Mouse (Mus musculus) frontal cortex, postnatal 36 days (tissue): ENCODE data around the gene Phb.

Experiments
- DNase-seq, 2 experiments: peaks; one replicate each; pipeline ENCODE4 v3.0.0; 2022; ENCODE audit warnings: low spot score in 2 of 2

The Phb gene

DNA sequence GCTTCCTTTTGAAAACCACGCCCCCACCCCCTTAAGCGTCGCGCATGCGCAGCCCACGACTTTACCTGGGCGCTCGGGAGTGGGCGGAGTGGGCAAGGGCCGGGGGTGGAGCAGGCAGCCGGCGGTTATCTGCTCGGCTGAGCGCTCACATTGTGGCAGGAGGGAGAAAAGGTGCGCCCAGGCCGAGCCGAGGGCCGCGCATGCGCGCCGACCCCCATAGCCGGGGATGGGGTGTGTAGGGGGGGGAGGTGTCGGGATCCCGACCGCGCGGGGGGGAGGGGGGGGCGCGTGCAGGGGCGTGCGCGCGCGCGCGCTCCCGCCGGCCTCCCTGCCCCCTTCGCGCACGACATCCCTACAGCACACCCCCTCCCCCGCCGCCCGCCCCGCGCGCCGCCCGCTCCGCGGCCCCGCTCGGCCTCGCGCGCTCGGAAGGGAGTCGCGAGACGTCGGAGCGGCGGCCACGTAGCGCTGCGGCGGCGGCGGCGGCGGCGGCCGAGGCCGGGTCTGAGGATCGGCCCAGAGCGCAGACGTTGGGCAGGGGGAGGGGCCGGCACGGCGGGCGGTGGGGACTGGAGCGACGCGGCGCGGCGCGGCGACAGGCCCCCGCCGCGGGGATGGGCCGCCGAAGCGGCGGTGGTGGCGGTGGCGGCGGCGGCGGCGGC lies 45.9 kb downstream of the Phb start, which contains the start of gene Zfp652:
Zfp652 (plus strand) TSS at position 111 of the 662 bp plus-strand sequence.
- DNase-seq = peak; percentile 71

DNA sequence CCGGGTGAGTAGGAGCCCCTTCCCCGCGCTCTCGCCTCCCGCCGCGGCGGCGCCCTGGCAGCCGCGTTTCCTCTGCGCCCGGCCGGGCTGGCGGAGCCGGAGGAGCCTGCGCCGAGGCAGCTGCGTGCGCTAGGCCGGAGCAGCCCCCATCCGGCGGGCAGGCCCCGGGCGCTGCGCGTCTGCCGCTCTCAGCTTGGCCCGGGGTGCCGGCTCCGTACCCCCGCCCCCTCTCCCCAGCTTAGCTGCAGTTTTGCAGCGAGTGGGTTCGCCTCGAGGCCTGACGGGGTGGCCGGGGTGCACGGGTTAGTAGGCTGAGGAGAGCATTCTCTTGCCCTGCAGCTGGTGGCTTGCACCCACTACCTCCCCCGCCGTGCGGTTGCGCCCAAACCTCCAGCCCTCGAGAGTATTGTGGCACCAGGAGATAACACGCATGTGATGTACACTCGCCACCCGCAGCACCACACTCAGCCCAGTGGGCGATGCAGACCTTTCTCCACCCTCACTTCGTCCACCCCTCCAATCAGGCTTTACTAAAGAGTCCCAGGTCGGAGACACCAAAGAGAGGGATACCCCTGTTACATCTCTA lies 46.6 kb downstream of the Phb start:
- DNase-seq = peak; percentile 53 to 61

DNA sequence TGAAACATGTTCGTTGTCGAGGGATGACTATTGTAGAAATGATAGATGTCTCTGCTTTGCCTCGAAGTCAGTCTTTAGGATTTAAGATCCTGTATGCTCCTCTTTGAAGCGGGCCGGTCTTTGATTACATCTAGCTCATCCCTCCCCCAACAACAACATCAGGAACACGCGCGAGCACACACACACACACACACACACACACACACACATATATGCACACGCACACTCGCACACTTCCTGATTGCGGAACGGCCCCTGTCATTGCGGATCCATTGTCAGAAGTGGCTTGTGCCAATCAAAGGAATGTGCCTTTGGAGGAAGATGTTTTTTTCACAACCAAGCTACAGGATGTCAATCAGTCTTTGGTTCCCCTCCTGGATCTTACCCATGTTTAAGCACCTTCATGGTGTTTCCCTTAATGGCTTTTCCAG lies 47.1 kb downstream of the Phb start:
- no peak for DNase-seq

DNA sequence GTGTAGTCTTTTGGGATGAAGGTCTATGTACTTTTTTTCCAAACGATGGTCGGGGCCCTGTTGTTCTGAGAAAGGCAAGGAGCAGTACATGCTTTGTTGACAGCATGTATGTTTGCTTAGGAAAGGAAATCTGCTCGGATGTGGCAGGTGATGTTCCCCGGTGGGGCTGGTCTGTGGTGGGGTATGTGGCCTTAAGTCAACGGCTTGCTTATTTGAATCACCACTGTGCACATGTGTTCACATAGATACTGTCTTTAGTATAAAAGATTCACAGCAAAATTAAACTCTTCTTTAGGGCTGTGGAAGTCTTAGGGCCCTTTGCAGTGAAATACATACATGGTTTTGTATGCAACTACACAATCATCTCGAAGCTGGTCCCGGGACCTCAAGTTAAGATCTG lies 47.7 kb downstream of the Phb start:
- no peak for DNase-seq

DNA sequence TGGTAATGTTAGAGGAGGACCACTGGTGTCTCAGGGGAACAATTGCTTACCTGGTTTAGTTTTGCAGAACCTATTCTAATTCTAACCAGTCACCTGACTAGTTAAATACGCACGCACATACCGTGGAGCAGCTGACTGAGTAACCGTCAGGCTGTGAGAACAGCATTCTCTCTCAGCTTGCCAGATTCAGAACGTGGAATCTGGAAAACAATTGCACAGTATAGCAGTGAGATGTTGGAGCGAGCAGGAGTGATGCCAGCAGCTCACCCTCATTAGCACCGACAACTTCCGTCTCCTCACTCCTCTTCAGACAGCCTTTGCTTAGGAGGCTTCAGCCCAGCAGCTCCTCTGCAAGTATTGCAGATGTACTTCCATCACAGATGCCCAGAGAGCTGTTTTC lies 49.4 kb downstream of the Phb start:
- peak in 1 of 2 experiments; percentile 14 for DNase-seq

DNA sequence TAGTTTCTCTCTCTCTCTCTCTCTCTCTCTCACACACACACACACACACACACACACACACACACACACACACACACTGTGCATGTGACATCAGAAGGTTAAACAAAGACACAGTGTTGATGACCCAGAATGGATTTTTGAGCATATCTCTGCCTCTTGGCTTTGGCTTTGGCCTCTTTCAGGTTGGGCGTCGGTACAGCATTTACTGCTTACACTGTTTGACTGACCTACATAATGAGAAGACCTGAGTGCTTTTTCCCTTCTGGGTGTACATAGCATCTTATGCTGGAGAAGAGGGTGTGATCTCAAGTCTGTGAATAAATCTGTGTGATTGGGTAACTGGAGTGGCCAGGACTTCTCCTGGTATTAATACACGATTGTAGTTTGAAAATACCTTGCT lies 52.6 kb downstream of the Phb start:
- no peak for DNase-seq

DNA sequence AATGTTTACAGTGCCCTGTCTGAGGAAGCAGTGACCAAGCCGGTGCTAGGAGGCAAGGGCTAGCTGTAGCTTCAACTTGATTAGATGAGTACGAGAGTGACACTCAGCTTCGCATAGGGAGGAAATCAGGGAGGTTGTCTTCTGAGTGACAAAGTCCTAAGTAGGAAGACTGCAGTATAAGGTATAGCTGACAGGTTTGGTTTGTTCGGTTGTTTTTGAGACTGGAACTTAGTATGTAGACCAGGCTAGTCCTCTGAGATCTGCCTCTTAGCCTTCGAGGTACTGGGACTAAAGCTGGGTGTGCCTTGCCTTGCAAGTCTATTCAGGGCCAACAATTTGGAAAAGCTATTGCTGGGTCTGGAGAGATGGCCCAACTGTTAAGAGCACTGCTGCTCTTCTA lies 56.5 kb downstream of the Phb start, which contains the start of gene B130006D01Rik:
B130006D01Rik (plus strand) TSS at position 301 of the 400 bp plus-strand sequence.
- no peak for DNase-seq

DNA sequence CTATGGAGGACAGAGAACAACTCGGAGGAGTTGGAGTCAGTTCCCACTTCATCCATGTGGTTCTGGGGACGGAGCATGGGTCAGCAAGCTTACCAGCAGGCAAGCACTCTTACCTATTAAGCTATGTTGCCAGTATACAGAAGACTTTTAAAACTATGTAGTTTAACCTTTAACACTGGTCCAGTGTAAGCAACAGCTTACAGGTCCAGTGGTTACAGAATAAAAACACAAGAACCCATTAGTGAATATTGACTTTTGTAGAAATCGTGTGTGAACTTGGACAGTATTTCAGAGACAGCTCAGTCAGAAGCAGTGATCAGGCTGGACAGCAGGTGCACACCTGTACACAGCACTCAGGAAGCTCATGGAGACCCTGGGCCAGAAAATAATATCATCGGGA lies 57.7 kb downstream of the Phb start:
- DNase-seq = no peak

DNA sequence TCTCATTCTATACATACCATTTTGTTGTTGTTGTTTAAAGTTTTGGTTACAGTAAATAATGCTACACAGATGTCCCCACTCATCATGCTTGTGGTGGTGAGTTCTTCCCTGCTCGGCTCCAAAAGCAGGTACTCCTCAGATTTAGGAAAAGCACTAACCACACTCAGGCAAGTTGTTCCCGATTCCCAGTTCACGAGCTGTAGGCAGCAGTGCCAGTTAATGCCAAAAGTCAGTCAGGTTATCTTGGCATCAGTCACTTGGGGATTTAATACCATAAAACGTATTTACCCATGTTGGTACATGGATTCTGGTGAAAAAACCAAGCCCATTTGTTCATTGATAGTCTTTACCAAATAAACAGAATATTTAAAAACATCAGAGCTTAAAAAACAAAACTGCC lies 59.4 kb downstream of the Phb start:
- no peak for DNase-seq

DNA sequence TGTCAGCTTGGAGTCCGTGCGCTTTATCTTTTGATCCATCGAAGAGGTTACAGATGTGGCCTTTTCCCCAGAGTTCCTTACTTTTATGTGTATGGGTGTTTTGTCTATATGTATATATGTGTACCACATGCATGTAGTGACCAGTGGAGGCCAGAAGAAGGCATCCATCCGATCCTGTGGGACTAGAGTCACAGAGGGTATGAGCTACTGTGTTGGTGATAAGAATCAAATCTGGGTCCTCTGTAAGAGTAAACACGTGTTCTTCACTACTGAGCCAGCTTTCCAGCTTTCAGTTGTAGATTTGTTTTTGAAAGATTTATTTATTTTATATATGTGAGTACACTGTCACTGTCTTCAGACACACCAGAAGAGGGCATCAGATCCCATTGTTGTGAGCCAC lies 61.2 kb downstream of the Phb start:
- DNase-seq = no peak

DNA sequence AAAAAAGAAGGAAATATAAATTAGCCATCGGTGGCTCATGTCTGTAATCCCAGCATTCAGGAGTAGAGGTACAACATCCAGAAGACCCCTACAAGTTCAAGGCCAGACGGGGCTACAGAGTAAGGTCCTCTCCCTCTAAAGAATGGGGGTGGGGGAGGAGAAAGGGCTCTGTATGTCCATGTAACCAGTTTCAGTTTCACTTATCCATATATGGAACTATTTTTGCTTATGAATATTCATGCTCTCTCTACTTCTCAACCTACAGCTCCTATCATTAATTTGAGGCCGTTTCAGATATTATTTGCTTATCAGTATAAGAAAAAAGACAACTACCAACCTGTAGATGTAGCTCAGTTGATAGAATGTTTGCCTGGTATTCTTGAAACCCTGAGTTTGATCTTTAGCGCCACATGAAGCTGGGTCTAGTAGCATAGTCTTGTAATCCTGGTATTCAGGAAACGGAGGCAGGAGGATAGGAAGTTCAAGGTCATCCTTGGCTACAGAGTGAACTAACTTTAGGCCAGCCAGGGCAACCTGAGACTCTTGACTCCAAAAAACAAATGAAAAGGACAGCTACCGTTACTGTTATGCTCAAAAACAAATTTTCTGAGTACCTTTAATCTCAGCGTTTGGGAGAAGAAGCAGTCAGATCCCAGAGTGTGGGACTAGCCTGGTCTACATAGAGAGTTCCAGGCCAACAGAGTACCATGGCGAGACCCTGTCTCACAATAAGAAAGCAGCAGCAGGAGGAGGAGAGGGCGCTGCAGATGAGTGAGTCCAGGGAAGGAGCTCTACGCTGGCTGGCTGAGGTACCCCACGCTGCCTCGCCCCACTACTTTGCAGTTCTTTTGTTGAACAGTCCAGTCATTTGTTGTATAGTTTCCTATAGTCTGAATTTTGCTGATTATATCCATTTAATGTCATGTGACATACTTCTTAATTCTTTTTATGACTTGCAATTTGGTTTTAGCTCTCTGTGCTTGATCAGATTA lies 62.5 kb downstream of the Phb start:
- no peak for DNase-seq
